Mouse (Mus musculus): Measurements from ENCODE around the gene Rbm18.

GRCm38 (mm10) chr2:36172574-36172973, 36.0 kb upstream of the Rbm18 start:
- TF ChIP-seq CTCF (IDR thresholded peaks at IDR 0.05; ENCODE audit: low read depth) (no peak), EP300 (IDR thresholded peaks at IDR 0.05; ENCODE audit: low read depth) (no peak)
